Mouse (Mus musculus): Measurements from ENCODE around the gene Coa7. TPM values are rescaled to one million over a fixed set of nuclear protein-coding genes. Genes with fewer than 3 reads are reported as not detected.

Coa7 gene
- polyA plus RNA-seq, 1 experiment from 2014 or later = 42.6 TPM

DNA sequence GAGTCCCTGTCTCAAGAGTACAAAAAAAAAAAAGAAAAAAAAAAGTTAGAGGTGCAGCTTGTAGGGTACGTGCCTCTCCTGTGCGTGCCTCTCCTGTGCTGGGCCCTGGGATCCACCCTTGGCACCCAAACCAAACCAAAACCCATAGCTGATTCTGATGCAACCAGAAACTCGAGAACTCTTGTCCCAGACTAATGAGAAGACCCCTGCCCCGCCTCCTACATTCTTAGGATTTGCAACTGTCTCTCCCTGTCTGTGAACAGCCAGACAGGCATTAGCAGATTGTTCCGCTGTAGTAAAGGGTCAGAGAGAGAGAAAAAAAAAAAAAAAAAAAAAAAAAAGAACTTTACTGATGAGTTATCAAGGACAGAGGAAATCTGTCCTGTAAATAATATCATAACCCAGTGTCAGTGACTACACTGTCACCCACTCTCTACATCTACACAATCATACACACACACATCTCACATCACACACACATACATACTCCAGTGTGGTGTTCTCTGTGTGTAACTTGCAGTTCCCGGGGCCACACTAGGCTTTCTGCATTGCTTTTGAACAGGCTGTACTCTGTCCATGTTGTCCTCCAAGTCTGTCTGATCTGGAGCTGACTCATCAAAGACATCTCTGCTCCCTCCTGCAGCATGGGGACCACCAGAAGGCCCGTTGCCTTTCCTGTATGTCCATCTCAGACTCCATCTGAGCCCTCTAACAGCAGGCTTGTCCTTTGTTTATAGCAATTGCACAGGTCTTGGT, 35.6 kb downstream of the Coa7 start:
- no peak overlapping the region for H3K9ac ChIP-seq (replicated peaks)
- H3K9me3 ChIP-seq (replicated peaks) = no peaks in the 10 kb centered on the region
- H3K27me3 ChIP-seq (replicated peaks) = no peaks in the 10 kb centered on the region
- peak overlapping the region; percentile 36; the same call in 1 of the 2 replicates for H3K4me2 ChIP-seq
- no peaks in the 10 kb centered on the region for H3K36me3 ChIP-seq
- 0 out of 2 replicates have a peak overlapping the region, but pooled peaks have one; percentile 61 for H3K27ac ChIP-seq (replicated peaks)
- WGBS = 25% methylated on average over 7 of the region's 7 CpGs
- H3K4me1 ChIP-seq = peaks cover 48% of the 10 kb centered on the region
- no peak overlapping the region for H3K4me3 ChIP-seq (replicated peaks)
- ATAC-seq (ENCODE audit: low FRiP score) = no peak

DNA sequence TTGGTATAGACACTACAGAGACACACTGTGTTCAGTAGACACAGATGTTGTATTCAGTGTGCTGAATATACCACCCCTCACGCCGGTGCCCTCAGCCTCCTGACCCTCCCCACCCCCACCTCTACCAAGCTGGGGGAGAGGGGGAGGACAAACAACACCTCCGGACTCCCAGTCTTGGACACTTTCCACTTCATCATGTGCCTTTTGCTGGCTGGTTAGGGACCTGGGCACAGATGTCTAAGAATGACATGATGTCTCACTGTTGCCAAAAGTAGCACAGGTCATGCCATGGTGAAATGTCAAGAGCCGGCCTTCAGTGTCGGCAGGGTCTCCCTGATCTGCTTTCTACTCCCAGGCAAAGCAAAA, 36.2 kb downstream of the Coa7 start:
- peaks cover 42% of the 10 kb centered on the region for H3K4me1 ChIP-seq
- no peak overlapping the region for H3K9ac ChIP-seq (replicated peaks)
- WGBS = 11% methylated on average over 5 of the region's 5 CpGs
- no peak for ATAC-seq (ENCODE audit: low FRiP score)
- no peaks in the 10 kb centered on the region for H3K36me3 ChIP-seq
- no peaks in the 10 kb centered on the region for H3K27me3 ChIP-seq (replicated peaks)
- no peak overlapping the region for H3K4me2 ChIP-seq
- no peak overlapping the region for H3K27ac ChIP-seq (replicated peaks)
- no peak overlapping the region for H3K4me3 ChIP-seq (replicated peaks)
- H3K9me3 ChIP-seq (replicated peaks) = no peaks in the 10 kb centered on the region

DNA sequence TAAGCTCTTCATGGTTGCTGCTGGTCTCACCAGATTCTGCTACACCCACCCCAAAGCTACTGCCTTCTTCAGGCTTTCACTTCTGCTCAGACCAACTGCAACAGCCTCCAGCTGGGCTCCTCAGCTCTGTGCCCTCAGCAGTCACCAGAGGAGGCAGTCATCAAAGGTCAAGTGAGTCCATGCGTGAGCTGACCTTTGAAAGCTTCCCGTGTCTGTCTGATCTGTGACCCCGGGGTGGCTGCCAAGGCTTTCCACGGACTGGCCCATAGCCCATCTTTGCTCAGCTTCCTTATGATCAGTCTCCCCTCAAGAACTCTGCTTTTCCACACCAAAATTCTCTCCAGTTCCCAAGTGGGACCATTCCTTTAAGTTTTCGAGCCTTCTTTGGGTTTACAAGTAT, 41.3 kb downstream of the Coa7 start:
- H3K9me3 ChIP-seq (replicated peaks) = no peaks in the 10 kb centered on the region
- no peak overlapping the region for H3K4me3 ChIP-seq (replicated peaks)
- no peaks in the 10 kb centered on the region for H3K36me3 ChIP-seq
- no peaks in the 10 kb centered on the region for H3K27me3 ChIP-seq (replicated peaks)
- no peak overlapping the region for H3K27ac ChIP-seq (replicated peaks)
- H3K4me2 ChIP-seq = no peak overlapping the region
- H3K4me1 ChIP-seq = 0 out of 2 replicates have a peak, but pooled peaks cover under 1% of the 10 kb centered on the region
- no peak for ATAC-seq (ENCODE audit: low FRiP score)
- H3K9ac ChIP-seq (replicated peaks) = no peak overlapping the region
- WGBS = 31% methylated on average over 5 of the region's 5 CpGs

DNA sequence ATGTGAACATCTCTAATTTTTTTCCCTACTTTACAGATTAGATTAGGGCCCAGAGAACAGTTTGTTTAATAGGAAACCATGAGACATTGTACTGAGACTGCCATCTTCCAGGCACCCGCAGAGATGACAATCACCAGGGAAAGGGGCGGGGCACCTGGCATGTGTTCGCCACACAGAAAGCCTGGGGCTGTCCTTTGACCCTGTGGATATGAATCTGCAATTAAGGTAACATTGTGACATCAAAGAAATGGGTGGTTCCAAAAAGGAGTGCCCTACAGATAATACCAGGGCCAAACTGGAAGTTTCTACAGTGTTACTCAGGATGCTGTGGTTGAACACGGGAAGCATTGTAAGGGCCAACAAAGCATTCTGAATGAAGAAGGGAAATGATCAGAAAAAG, 42.5 kb downstream of the Coa7 start:
- Histone ChIP-seq H3K9me3 (replicated peaks) (no peaks in the 10 kb centered on the region), H3K36me3 (no peaks in the 10 kb centered on the region), H3K9ac (replicated peaks) (no peak overlapping the region), H3K4me1 (no peaks in the 10 kb centered on the region), H3K4me2 (no peak overlapping the region), H3K27me3 (replicated peaks) (no peaks in the 10 kb centered on the region), H3K27ac (replicated peaks) (no peak overlapping the region), H3K4me3 (replicated peaks) (no peak overlapping the region)
- ATAC-seq (ENCODE audit: low FRiP score) = no peak
- WGBS = 61% methylated on average over 4 of the region's 4 CpGs

DNA sequence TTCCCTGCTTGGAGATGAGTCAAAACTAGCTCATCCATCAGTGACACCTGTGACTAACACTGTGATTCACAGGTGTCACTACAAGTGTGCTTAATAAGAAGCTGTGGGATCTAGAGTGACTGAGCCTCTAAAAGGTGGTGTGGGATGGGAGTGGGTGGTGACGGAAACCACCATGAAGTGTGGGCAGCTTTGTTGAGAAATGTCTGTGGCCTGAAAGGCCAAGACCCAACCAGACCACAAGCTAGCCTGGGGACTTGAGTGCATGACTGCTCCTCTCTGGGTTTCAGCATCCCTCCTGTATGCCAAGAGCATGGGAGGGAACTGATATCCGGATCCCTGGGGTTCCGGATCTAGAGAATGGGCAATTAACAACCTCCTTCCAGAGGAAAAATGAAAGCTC, 43.5 kb downstream of the Coa7 start:
- Histone ChIP-seq H3K36me3 (no peaks in the 10 kb centered on the region), H3K27me3 (replicated peaks) (no peaks in the 10 kb centered on the region), H3K9ac (replicated peaks) (no peak overlapping the region), H3K9me3 (replicated peaks) (no peaks in the 10 kb centered on the region), H3K4me1 (no peaks in the 10 kb centered on the region), H3K27ac (replicated peaks) (no peak overlapping the region), H3K4me2 (no peak overlapping the region), H3K4me3 (replicated peaks) (no peak overlapping the region)
- ATAC-seq (ENCODE audit: low FRiP score) = no peak
- 94% methylated on average over 3 of the region's 3 CpGs for WGBS

DNA sequence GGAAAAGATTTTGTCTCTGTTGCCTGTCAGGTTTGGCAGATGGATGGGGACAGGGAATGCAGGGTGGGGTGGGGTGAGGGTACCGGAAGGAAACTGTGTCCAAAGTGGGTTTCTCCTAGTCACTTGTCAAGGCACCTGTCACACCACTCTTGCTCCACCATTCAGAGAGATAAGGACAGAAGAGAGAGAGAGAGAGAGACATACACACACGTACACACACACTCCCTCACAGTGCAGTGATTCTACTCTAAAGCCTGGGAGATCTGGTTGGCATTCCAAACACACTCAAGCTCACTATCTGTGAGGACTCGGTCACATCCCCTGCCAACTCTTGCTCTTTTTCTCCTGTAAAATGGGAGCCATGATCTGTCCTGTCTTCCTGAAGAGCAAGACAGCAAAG, 44.2 kb downstream of the Coa7 start:
- Histone ChIP-seq H3K9me3 (replicated peaks) (no peaks in the 10 kb centered on the region), H3K4me1 (no peaks in the 10 kb centered on the region), H3K9ac (replicated peaks) (no peak overlapping the region), H3K27me3 (replicated peaks) (no peaks in the 10 kb centered on the region), H3K4me2 (no peak overlapping the region), H3K4me3 (replicated peaks) (no peak overlapping the region), H3K27ac (replicated peaks) (no peak overlapping the region), H3K36me3 (no peaks in the 10 kb centered on the region)
- 78% methylated on average over 3 of the region's 3 CpGs for WGBS
- ATAC-seq (ENCODE audit: low FRiP score) = no peak

DNA sequence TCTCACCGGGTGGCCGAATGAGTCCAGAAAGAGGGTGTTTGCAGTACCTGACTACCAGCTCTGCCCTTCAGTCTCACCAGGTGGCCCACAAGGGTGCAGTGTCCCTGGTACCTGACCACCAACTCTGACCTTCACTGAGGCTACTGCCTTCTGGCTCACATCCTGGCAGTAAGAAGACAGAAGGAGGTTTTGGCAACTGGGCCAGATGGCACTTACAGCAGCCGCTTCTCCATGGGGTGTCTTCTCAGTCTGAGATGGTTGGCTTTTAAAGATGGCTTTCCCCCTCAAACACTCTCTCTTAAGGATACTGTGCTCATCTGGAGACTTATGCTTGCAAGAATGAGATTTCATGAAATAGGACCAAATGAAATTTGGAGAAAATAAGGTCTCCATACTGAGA, 51.5 kb downstream of the Coa7 start:
- Histone ChIP-seq H3K4me1 (peaks cover 7% of the 10 kb centered on the region), H3K27ac (replicated peaks) (no peak overlapping the region), H3K9me3 (replicated peaks) (no peaks in the 10 kb centered on the region), H3K36me3 (no peaks in the 10 kb centered on the region), H3K9ac (replicated peaks) (no peak overlapping the region), H3K4me3 (replicated peaks) (no peak overlapping the region), H3K4me2 (no peak overlapping the region), H3K27me3 (replicated peaks) (peaks cover 12% of the 10 kb centered on the region)
- 85% methylated on average over 3 of the region's 3 CpGs for WGBS
- no peak for ATAC-seq (ENCODE audit: low FRiP score)

DNA sequence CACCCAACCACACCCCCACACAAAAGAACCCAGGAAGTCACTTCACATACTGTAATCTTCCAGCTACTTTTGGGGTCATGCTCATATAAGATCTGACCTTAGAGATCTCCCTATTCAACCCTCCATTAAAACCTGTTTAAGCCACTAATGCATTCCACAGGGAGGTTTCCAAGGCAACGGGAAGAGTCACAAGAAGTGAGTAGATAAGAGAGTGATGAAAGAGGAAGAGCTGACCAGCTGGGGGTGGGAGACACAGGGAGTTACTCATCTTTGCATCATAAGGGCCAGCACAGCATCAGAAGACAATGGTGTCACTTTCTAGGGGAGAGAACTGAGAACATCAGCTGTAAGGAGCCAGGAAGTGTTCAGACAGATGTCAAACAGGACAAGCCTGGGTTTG, 52.2 kb downstream of the Coa7 start:
- Histone ChIP-seq H3K4me2 (no peak overlapping the region), H3K4me1 (peaks cover 7% of the 10 kb centered on the region), H3K27ac (replicated peaks) (no peak overlapping the region), H3K36me3 (no peaks in the 10 kb centered on the region), H3K4me3 (replicated peaks) (no peak overlapping the region), H3K9me3 (replicated peaks) (no peaks in the 10 kb centered on the region), H3K9ac (replicated peaks) (no peak overlapping the region), H3K27me3 (replicated peaks) (peaks cover 15% of the 10 kb centered on the region)
- ATAC-seq (ENCODE audit: low FRiP score) = no peak
- WGBS = 28% methylated on average over 1 of the region's 1 CpGs

DNA sequence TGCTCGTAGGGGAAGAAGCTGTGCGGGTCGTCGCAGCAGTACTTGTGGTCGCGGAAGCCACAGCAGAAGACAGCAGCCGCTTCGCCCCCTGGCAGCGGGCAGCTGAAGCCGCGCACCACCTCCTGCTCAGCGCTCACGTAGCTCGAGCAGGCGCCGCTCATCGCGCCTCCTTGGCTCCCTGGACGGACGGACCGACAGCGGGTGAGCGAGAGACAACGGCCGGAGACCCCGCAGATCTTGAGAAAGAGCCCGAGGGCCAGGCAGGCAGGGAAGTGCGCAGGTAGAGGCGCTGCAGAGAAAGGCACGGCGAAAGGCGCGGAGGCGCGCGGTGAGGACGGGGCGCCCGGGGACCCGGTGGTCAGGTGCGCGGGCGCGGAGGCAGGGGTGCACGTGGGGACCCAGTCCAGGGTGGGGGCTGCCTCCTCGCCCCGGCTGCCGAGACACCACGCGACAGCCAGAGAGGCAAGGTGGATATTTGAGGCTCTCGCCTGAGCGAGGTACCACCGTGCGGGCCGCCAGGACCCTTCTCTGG, 55.3 kb downstream of the Coa7 start, which contains the start of gene Shisal2a:
Gene Shisal2a, minus strand, starts transcription at position 167 of the 532 bp plus-strand sequence.
- peak within 1 kb of the TSS; percentile 51 for H3K4me3 ChIP-seq (replicated peaks)
- H3K4me2 ChIP-seq = peak within 1 kb of the TSS; percentile 84
- peak within 1 kb of the TSS; percentile 51 for H3K9ac ChIP-seq (replicated peaks)
- ATAC-seq (ENCODE audit: low FRiP score) = peak; percentile 66
- peaks cover 22% of the 10 kb centered on the region for H3K4me1 ChIP-seq
- no peaks in the 10 kb centered on the region for H3K9me3 ChIP-seq (replicated peaks)
- peaks cover 15% of the 10 kb centered on the region for H3K27me3 ChIP-seq (replicated peaks)
- H3K27ac ChIP-seq (replicated peaks) = no peak within 1 kb of the TSS
- H3K36me3 ChIP-seq = no peaks in the 10 kb centered on the region
- 1% methylated on average over 55 of the region's 55 CpGs for WGBS

DNA sequence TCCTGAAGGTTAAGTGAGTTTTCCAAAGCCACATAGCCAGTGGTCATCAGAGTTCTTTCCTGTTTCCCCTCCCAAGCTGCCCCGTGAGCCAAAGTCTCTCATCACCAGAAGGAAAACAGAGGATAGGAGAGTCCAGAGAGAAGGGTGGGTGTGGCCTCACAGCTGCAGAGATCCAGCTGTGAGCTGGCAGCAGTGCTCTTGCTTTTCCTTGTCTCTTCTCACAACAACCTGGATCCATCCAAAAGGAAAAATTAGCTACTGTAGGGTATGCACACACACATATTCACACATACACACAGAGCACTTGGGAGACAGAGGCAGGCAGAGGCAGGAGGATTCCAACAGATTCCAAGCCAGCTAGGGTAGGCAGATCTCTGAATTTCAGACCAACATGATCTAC, 58.1 kb downstream of the Coa7 start:
- Histone ChIP-seq H3K27me3 (replicated peaks) (peaks cover 15% of the 10 kb centered on the region), H3K9ac (replicated peaks) (no peak overlapping the region), H3K4me1 (peaks cover 23% of the 10 kb centered on the region), H3K27ac (replicated peaks) (no peak overlapping the region), H3K9me3 (replicated peaks) (no peaks in the 10 kb centered on the region), H3K4me2 (no peak overlapping the region), H3K36me3 (no peaks in the 10 kb centered on the region), H3K4me3 (replicated peaks) (no peak overlapping the region)
- no peak for ATAC-seq (ENCODE audit: low FRiP score)
- WGBS = 32% methylated on average over 1 of the region's 1 CpGs

DNA sequence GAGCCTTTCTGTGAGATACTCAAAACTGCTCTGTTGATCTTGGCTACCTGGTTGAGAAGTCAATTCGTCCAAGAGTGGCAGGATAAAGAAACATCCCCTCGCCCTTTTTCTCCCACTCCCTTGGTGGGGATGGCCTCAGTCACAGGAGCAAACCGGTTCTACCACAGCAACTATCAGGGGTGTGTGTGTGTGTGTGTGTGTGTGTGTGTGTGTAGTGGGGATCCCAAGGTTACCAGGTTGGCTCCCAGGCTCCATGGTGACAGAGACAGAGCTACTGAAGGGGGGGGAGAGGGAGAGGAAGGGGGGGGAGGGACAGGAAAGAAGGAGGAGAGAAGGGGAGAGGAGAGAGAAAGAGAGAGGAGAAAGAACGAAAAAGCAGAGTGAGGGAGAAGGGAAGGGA, 59.2 kb downstream of the Coa7 start:
- peak overlapping the region; percentile 78; the same call in 1 of the 2 replicates for H3K27ac ChIP-seq (replicated peaks)
- H3K36me3 ChIP-seq = no peaks in the 10 kb centered on the region
- peak overlapping the region; percentile 39; the same call in 1 of the 2 replicates for H3K4me3 ChIP-seq (replicated peaks)
- peaks cover 15% of the 10 kb centered on the region for H3K27me3 ChIP-seq (replicated peaks)
- WGBS = 38% methylated on average over 4 of the region's 4 CpGs
- peak overlapping the region; percentile 75 for H3K4me2 ChIP-seq
- H3K9ac ChIP-seq (replicated peaks) = no peak overlapping the region
- H3K9me3 ChIP-seq (replicated peaks) = no peaks in the 10 kb centered on the region
- ATAC-seq (ENCODE audit: low FRiP score) = peak; percentile 30; the same call in 1 of the 2 replicates
- peaks cover 23% of the 10 kb centered on the region for H3K4me1 ChIP-seq

DNA sequence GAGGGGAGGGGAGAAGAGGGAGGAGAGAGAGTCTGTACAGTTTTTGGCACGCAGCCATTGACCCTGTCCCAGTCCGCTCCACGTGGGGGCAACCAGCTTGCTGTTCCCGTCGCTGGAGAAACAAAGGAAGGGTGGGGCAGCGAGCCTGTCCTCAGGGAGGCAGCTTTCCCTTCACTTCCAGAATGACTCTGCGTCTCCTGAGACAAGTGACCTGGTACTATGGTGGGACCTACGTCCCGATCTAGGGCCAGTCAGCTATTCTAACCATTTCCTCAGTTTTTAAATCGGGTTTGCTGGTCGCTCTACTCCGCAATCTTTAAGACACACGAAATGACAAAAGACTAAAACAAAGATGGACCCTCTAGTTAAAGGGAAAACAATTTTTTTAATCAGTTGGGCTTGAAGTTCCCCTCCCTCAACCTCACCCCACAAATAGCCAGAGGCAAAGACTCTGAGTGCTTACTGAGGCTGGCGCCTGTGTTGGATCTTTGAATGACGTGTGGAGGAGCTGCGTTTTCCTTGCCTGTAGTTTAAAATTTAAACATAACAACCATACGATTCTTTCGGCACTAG, 59.8 kb downstream of the Coa7 start:
- Histone ChIP-seq H3K36me3 (no peaks in the 10 kb centered on the region), H3K27me3 (replicated peaks) (peaks cover 11% of the 10 kb centered on the region), H3K9me3 (replicated peaks) (no peaks in the 10 kb centered on the region), H3K4me2 (peak overlapping the region; percentile 75), H3K4me1 (peaks cover 23% of the 10 kb centered on the region), H3K27ac (replicated peaks) (peak overlapping the region; percentile 78), H3K9ac (replicated peaks) (peak overlapping the region; percentile 51), H3K4me3 (replicated peaks) (peak overlapping the region; percentile 39)
- WGBS = 4% methylated on average over 18 of the region's 18 CpGs
- peak; percentile 62 for ATAC-seq (ENCODE audit: low FRiP score)

Measured in neural tube, embryonic 15.5 days (tissue).